Mouse (Mus musculus): ENCODE measurements around the gene Ctsll3. TPM values are rescaled to one million over a fixed set of nuclear protein-coding genes. Genes with fewer than 3 reads are reported as not detected.

The Ctsll3 gene
- not detected in 2 replicates for polyA plus RNA-seq (2014; fragmentation: Nextera tagmentation; extraction: Ambion mirVana)

DNA sequence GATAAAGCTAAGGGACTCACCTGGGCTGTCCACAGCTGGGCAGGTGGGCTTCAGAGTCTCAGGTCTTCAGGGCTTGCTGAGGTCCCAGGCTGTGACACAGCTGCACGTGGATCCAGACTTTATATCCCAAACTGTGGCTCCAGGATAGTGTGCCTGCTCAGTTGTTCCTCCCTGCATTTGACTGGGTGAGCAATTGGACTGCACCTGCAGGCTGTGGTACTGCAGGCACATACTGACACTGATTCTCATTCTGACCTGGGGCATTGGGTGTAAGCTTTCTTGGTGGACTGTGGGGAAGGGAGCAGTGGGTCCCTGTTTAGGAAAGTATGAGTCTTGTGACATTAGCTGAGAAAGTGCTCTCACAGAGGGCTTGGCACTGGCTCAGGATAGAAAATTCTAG is at the start of gene Ctsll3:
Gene Ctsll3, minus strand, starts transcription at position 101 of the 400 bp plus-strand sequence.
- Histone ChIP-seq H3K4me2 (no peak within 1 kb of the TSS), H3K27me3 (ENCODE audit: control insufficient read depth, insufficient read depth, low read length) (no peaks in the 10 kb centered on the region), H3K9ac (ENCODE audit: low read length) (no peak within 1 kb of the TSS), H3K27ac (ENCODE audit: low read depth, low read length) (no peak within 1 kb of the TSS), H3K4me3 (ENCODE audit: low read depth, low read length) (no peak within 1 kb of the TSS), H3K36me3 (ENCODE audit: control insufficient read depth, insufficient read depth, low read length) (no peaks in the 10 kb centered on the region), H3K9me3 (ENCODE audit: control insufficient read depth, low read length) (no peaks in the 10 kb centered on the region), H3K4me1 (ENCODE audit: control insufficient read depth, insufficient read depth, low read length) (no peaks in the 10 kb centered on the region)
- 76% methylated on average over 1 of the region's 1 CpGs for WGBS
- DNase-seq (ENCODE audit: low spot score, missing footprints) (no peak), ATAC-seq (ENCODE audit: low FRiP score) (no peak)

DNA sequence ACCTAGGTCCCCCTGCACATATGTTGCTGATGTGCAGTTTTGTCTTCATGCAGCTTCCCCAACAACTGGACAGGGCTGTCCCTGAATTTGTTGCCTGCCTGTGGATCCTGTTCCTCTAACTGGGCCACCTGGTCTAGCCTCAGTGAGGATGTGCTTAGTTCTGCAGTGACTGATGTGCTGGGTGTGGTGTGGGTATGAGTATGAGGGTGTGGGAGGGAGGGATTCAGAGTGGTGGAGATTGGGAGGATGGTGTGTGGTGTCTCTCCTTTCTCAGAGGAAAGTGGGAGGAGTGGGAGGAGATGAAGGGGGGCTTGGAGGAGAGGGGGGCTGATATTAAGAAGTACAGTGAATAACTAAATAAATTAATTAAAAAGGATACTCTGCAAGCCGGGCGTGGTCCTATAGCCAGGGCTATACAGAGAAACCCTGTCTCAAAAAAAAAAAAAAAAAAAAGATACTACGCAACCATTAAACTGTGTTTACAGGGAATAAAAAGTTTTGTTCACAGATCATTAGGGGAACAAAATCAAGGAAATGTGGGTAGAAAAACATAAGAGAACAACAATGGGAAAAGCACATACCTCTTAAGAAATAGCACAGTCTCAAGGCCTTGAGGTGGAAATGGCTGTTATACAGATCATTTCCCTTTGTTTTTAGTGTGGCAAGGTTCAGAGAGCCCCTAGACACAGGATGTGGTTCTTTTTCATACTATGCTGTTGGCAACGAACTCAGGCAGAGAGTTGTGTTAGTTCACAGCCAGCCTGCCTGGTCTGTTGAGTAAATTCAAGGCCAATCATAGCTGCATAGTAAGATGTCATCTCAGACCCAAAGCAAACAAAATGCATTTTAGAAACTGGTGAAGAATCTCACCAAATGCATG is 45.8 kb upstream of the Ctsll3 start:
- Histone ChIP-seq H3K4me3 (ENCODE audit: low read depth, low read length) (no peak overlapping the region), H3K9me3 (ENCODE audit: control insufficient read depth, low read length) (no peaks in the 10 kb centered on the region), H3K4me2 (no peak overlapping the region), H3K27ac (ENCODE audit: low read depth, low read length) (no peak overlapping the region), H3K36me3 (ENCODE audit: control insufficient read depth, insufficient read depth, low read length) (no peaks in the 10 kb centered on the region), H3K27me3 (ENCODE audit: control insufficient read depth, insufficient read depth, low read length) (no peaks in the 10 kb centered on the region), H3K4me1 (ENCODE audit: control insufficient read depth, insufficient read depth, low read length) (no peaks in the 10 kb centered on the region), H3K9ac (ENCODE audit: low read length) (no peak overlapping the region)
- WGBS = 93% methylated on average over 4 of the region's 4 CpGs
- no peak for DNase-seq (ENCODE audit: low spot score, missing footprints)
- ATAC-seq (ENCODE audit: low FRiP score) = no peak

DNA sequence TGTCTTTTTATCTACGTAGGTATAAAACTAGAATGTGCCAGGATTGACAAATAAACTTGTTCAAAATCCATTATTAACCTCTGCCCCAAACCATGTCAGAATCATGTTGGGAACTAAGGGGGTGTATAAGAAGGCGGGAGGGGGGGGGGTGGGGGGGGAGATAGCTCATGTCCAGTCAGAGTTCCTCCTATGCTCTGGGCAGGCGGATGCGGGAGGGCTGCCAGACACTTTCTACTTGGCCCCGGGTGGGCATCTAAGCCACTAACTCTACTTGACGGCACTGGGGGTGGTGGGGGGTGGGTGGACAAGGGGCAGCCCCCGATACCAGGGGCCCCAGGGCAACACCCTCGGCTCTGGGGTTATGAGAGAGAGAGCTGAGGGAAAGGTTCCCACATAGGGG is 40.5 kb upstream of the Ctsll3 start:
- Histone ChIP-seq H3K4me1 (ENCODE audit: control insufficient read depth, insufficient read depth, low read length) (no peaks in the 10 kb centered on the region), H3K9ac (ENCODE audit: low read length) (no peak overlapping the region), H3K4me2 (no peak overlapping the region), H3K27ac (ENCODE audit: low read depth, low read length) (no peak overlapping the region), H3K9me3 (ENCODE audit: control insufficient read depth, low read length) (no peaks in the 10 kb centered on the region), H3K27me3 (ENCODE audit: control insufficient read depth, insufficient read depth, low read length) (no peaks in the 10 kb centered on the region), H3K4me3 (ENCODE audit: low read depth, low read length) (no peak overlapping the region), H3K36me3 (ENCODE audit: control insufficient read depth, insufficient read depth, low read length) (no peaks in the 10 kb centered on the region)
- WGBS = 82% methylated on average over 8 of the region's 8 CpGs
- DNase-seq (ENCODE audit: low spot score, missing footprints) = no peak
- no peak for ATAC-seq (ENCODE audit: low FRiP score)

DNA sequence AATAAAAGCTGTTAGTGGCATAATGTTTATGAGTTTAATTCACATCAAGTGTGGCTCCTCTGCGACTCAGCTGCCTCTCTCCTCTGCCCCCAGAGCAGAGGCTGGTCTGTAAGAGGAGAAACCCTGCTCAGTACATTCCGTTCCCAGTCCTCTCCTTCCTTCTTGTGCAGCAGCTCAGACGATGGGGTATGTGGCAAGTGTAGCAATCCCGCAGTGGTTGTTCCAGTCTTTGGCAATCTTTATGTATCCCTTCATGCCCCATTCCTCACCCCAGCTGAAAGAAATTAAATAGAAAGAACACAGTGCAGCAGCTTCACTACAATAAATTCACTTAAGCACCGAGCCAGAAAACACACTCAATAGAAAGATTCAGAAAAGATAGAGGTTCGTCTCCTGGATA is 40.1 kb upstream of the Ctsll3 start:
- no peaks in the 10 kb centered on the region for H3K36me3 ChIP-seq (ENCODE audit: control insufficient read depth, insufficient read depth, low read length)
- DNase-seq (ENCODE audit: low spot score, missing footprints) (no peak), ATAC-seq (ENCODE audit: low FRiP score) (no peak)
- no peak overlapping the region for H3K9ac ChIP-seq (ENCODE audit: low read length)
- WGBS = 86% methylated on average over 6 of the region's 6 CpGs
- no peaks in the 10 kb centered on the region for H3K4me1 ChIP-seq (ENCODE audit: control insufficient read depth, insufficient read depth, low read length)
- H3K27me3 ChIP-seq (ENCODE audit: control insufficient read depth, insufficient read depth, low read length) = no peaks in the 10 kb centered on the region
- H3K4me3 ChIP-seq (ENCODE audit: low read depth, low read length) = no peak overlapping the region
- no peak overlapping the region for H3K4me2 ChIP-seq
- H3K9me3 ChIP-seq (ENCODE audit: control insufficient read depth, low read length) = no peaks in the 10 kb centered on the region
- no peak overlapping the region for H3K27ac ChIP-seq (ENCODE audit: low read depth, low read length)

DNA sequence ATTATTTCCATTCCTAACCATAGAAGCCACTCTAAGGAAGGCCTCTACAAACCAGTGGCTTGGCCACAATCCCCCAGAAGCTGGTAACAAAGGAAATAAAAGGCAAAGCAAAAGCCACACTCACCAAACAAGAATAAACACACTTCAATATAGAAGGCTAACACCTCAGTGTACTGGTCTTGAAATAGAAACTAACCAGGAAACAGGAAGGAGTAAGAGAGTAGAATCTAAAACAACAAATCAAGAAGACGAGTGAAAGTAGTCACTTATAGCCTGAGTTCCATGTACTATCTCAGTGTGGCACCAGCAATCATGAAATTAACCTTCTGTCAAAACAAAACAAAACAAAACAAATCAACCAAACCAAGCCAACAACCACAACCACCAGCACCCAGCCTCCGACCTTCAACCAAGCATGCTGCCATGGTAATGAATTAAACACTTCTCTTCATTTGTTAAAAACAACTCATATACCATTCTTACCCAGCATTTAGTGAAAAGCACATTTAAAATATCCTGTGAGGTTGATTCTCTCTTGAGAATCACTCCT is 36.8 kb upstream of the Ctsll3 start:
- Histone ChIP-seq H3K27me3 (ENCODE audit: control insufficient read depth, insufficient read depth, low read length) (no peaks in the 10 kb centered on the region), H3K9me3 (ENCODE audit: control insufficient read depth, low read length) (no peaks in the 10 kb centered on the region), H3K4me1 (ENCODE audit: control insufficient read depth, insufficient read depth, low read length) (no peaks in the 10 kb centered on the region), H3K4me2 (no peak overlapping the region), H3K36me3 (ENCODE audit: control insufficient read depth, insufficient read depth, low read length) (no peaks in the 10 kb centered on the region), H3K9ac (ENCODE audit: low read length) (no peak overlapping the region), H3K4me3 (ENCODE audit: low read depth, low read length) (no peak overlapping the region), H3K27ac (ENCODE audit: low read depth, low read length) (no peak overlapping the region)
- no peak for DNase-seq (ENCODE audit: low spot score, missing footprints)
- 74% methylated on average over 2 of the region's 2 CpGs for WGBS
- ATAC-seq (ENCODE audit: low FRiP score) = no peak

DNA sequence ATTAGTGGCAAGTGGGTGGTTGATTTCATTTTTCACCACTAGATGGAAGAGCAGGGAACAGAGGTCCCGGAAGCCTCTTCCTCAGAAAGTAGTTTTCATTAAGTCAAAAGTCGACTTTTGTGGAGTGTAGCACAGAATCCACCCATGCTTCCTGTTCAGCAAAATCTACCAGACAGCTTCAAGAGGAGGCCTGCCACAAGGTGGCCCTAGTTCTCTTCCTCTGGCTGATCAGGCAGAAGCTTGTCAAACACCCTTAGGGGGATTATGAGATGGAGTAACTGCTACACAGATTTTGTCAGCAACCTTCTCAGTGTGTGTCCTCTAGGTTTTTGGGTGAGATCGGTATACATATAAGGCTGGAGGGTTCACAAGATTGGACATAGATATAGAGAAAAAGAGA is 23.4 kb upstream of the Ctsll3 start:
- H3K9ac ChIP-seq (ENCODE audit: low read length) = no peak overlapping the region
- no peak overlapping the region for H3K27ac ChIP-seq (ENCODE audit: low read depth, low read length)
- WGBS = 61% methylated on average over 3 of the region's 3 CpGs
- H3K36me3 ChIP-seq (ENCODE audit: control insufficient read depth, insufficient read depth, low read length) = no peaks in the 10 kb centered on the region
- no peaks in the 10 kb centered on the region for H3K27me3 ChIP-seq (ENCODE audit: control insufficient read depth, insufficient read depth, low read length)
- H3K4me2 ChIP-seq = no peak overlapping the region
- no peak overlapping the region for H3K4me3 ChIP-seq (ENCODE audit: low read depth, low read length)
- H3K9me3 ChIP-seq (ENCODE audit: control insufficient read depth, low read length) = no peaks in the 10 kb centered on the region
- DNase-seq (ENCODE audit: low spot score, missing footprints) (no peak), ATAC-seq (ENCODE audit: low FRiP score) (no peak)
- H3K4me1 ChIP-seq (ENCODE audit: control insufficient read depth, insufficient read depth, low read length) = no peaks in the 10 kb centered on the region

DNA sequence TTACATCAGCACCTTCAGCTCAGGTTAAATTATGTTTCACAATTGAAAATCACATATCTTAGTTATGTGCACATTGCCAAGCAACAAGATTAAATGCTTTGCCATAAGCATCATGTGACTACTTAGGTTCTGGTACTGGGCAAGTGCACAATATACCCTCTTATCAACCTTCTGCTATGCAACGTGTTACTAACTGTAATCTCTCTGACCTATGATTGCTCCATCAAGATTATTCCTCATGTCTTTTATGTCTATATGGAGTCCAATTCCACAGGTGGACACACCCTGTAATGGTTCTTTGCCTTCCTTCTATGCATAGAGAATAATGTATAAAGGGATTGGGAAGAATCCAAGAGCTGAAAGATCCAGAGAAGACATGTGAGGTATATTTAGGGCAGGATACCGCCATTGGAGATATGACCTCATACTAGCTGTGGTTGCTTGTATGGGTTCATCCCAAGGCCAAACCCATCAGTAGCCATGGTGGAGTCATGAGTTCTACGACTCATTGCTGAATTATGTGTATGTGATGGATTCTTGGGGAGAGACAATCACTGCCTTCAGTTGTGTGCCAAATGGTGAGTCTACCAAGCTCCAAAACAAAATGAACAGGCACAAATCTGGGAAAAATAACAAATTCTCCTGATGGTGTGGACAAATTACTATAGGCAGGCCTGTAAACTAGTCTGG is 18.0 kb upstream of the Ctsll3 start:
- H3K9me3 ChIP-seq (ENCODE audit: control insufficient read depth, low read length) = no peaks in the 10 kb centered on the region
- H3K36me3 ChIP-seq (ENCODE audit: control insufficient read depth, insufficient read depth, low read length) = no peaks in the 10 kb centered on the region
- H3K9ac ChIP-seq (ENCODE audit: low read length) = no peak overlapping the region
- no peak overlapping the region for H3K27ac ChIP-seq (ENCODE audit: low read depth, low read length)
- H3K27me3 ChIP-seq (ENCODE audit: control insufficient read depth, insufficient read depth, low read length) = no peaks in the 10 kb centered on the region
- 71% methylated on average over 3 of the region's 3 CpGs for WGBS
- no peak overlapping the region for H3K4me3 ChIP-seq (ENCODE audit: low read depth, low read length)
- ATAC-seq (ENCODE audit: low FRiP score) = no peak
- H3K4me1 ChIP-seq (ENCODE audit: control insufficient read depth, insufficient read depth, low read length) = no peaks in the 10 kb centered on the region
- DNase-seq (ENCODE audit: low spot score, missing footprints) = no peak
- no peak overlapping the region for H3K4me2 ChIP-seq

DNA sequence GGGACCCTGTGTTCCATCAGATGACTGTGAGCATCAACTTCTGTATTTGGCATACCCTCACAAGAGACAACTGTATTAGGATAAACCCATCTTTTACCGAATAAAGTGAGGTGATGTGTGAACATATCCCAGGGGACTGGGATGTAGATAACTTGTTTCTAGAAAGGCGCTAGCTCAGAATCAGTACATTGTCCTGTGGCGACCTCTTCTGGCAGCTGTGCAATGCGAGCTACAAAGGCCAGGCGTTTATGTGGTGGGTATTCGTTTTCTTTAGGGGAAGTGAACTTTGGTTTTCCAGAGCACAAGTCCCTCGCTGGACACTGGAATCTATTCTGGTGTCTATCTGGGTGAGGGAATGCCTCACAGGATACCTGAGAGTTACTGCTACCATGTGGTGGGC is 16.8 kb upstream of the Ctsll3 start:
- Histone ChIP-seq H3K4me2 (no peak overlapping the region), H3K27me3 (ENCODE audit: control insufficient read depth, insufficient read depth, low read length) (no peaks in the 10 kb centered on the region), H3K36me3 (ENCODE audit: control insufficient read depth, insufficient read depth, low read length) (no peaks in the 10 kb centered on the region), H3K4me3 (ENCODE audit: low read depth, low read length) (no peak overlapping the region), H3K4me1 (ENCODE audit: control insufficient read depth, insufficient read depth, low read length) (no peaks in the 10 kb centered on the region), H3K9me3 (ENCODE audit: control insufficient read depth, low read length) (no peaks in the 10 kb centered on the region), H3K9ac (ENCODE audit: low read length) (no peak overlapping the region), H3K27ac (ENCODE audit: low read depth, low read length) (no peak overlapping the region)
- DNase-seq (ENCODE audit: low spot score, missing footprints) = peak; percentile 93
- 14% methylated on average over 7 of the region's 7 CpGs for WGBS
- no peak for ATAC-seq (ENCODE audit: low FRiP score)

DNA sequence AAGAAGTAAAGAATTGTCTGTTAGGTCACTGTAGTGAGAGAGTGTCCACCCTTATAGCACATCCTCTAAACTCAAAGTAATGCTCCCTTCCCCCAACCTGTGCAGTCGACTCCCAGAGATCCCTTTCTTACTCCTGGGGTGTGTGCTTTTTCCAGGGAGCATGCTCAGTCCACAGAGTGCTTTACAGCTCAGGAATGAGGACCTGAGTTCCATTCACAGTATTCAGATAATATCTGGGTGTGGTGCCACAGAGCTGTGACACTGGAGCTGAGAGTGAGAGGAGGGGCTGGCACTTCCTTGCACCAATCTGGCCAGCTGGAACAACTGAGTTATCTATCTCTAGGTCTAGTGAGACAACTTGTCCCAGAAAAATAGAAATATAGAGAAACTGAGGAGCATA is 11.1 kb upstream of the Ctsll3 start:
- H3K36me3 ChIP-seq (ENCODE audit: control insufficient read depth, insufficient read depth, low read length) = no peaks in the 10 kb centered on the region
- no peak overlapping the region for H3K4me2 ChIP-seq
- no peaks in the 10 kb centered on the region for H3K27me3 ChIP-seq (ENCODE audit: control insufficient read depth, insufficient read depth, low read length)
- no peak overlapping the region for H3K27ac ChIP-seq (ENCODE audit: low read depth, low read length)
- no peak for ATAC-seq (ENCODE audit: low FRiP score)
- DNase-seq (ENCODE audit: low spot score, missing footprints) = no peak
- no peak overlapping the region for H3K9ac ChIP-seq (ENCODE audit: low read length)
- no peak overlapping the region for H3K4me3 ChIP-seq (ENCODE audit: low read depth, low read length)
- no peaks in the 10 kb centered on the region for H3K4me1 ChIP-seq (ENCODE audit: control insufficient read depth, insufficient read depth, low read length)
- 70% methylated on average over 1 of the region's 1 CpGs for WGBS
- H3K9me3 ChIP-seq (ENCODE audit: control insufficient read depth, low read length) = no peaks in the 10 kb centered on the region
